Mouse (Mus musculus) limb, embryonic 10.5 days (tissue): Measurements from ENCODE around the gene Kbtbd12. TPM values are rescaled to one million over a fixed set of nuclear protein-coding genes. Genes with fewer than 3 reads are reported as not detected.

ENCODE experiments used
- DNase-seq: peaks from one replicate; pipeline ENCODE4 v3.0.0-alpha.2; 2017; ENCODE audit warnings: low spot score
- H3K27ac ChIP-seq: fragments of 300-500 bp; sonication (generic); 2 replicates; pipeline ENCODE4 v1.5.1; 2016; ENCODE audit warnings: mild to moderate bottlenecking
- H3K27me3 ChIP-seq: fragments of 300-500 bp; sonication (generic); 2 replicates; pipeline ENCODE4 v1.6.1; 2016; ENCODE audit warnings: low read depth, mild to moderate bottlenecking; ENCODE audit not compliant: poor library complexity, severe bottlenecking
- H3K36me3 ChIP-seq: fragments of 300-500 bp; sonication (generic); 2 replicates; pipeline ENCODE4 v1.6.1; 2016; ENCODE audit warnings: mild to moderate bottlenecking, moderate library complexity
- H3K4me1 ChIP-seq: fragments of 300-500 bp; sonication (generic); 2 replicates; pipeline ENCODE4 v1.6.1; 2016
- H3K4me3 ChIP-seq: fragments of 300-500 bp; sonication (generic); 2 replicates; pipeline ENCODE4 v1.5.1; 2016; ENCODE audit warnings: mild to moderate bottlenecking, moderate library complexity
- H3K9me3 ChIP-seq: fragments of 300-500 bp; sonication (generic); replicated peaks from 2 replicates; pipeline ENCODE4 v1.6.1; 2016; ENCODE audit warnings: mild to moderate bottlenecking
- WGBS: fragments of 180-500 bp; shearing (Covaris S2); methylation state at CpG from one replicate; pipeline ENCODE4 v1.1.7; 2016; 5-methylcytosine and 5-hydroxymethylcytosine counted together
- polyA plus RNA-seq: library from polyadenylated mRNA; unstranded; fragments of >200 nt; fragmentation: Nextera tagmentation; extraction: Ambion mirVana; gene quantifications from 2 replicates; pipeline ENCODE4 v1.2.1, GENCODE M21; 2016

Kbtbd12 gene
- polyA plus RNA-seq, 1 experiment from 2014 or later: 0.21 TPM

GRCm38 (mm10) chr6:88523451-88523850 lies 114.3 kb downstream of the Kbtbd12 start:
- WGBS: 87% methylated on average over 3 of the region's 3 CpGs
- Histone ChIP-seq H3K4me3 (no peak overlapping the region), H3K27ac (no peak overlapping the region), H3K4me1 (peaks cover 9% of the 10 kb centered on the region), H3K36me3 (no peaks in the 10 kb centered on the region), H3K9me3 (no peaks in the 10 kb centered on the region), H3K27me3 (no peaks in the 10 kb centered on the region)
- DNase-seq: no peak

GRCm38 (mm10) chr6:88523043-88523442 lies 114.7 kb downstream of the Kbtbd12 start:
- H3K4me3 ChIP-seq: no peak overlapping the region
- H3K4me1 ChIP-seq: peaks cover 9% of the 10 kb centered on the region
- H3K9me3 ChIP-seq: no peaks in the 10 kb centered on the region
- no peak for DNase-seq
- WGBS: 73% methylated on average over 3 of the region's 3 CpGs
- H3K27me3 ChIP-seq: no peaks in the 10 kb centered on the region
- H3K27ac ChIP-seq: no peak overlapping the region
- H3K36me3 ChIP-seq: no peaks in the 10 kb centered on the region

GRCm38 (mm10) chr6:88522606-88523005 lies 115.1 kb downstream of the Kbtbd12 start:
- Histone ChIP-seq H3K27ac (no peak overlapping the region), H3K36me3 (no peaks in the 10 kb centered on the region), H3K4me1 (peaks cover 14% of the 10 kb centered on the region), H3K27me3 (no peaks in the 10 kb centered on the region), H3K9me3 (no peaks in the 10 kb centered on the region), H3K4me3 (no peak overlapping the region)
- no peak for DNase-seq
- 80% methylated on average over 3 of the region's 3 CpGs for WGBS

GRCm38 (mm10) chr6:88521821-88522220 lies 115.9 kb downstream of the Kbtbd12 start:
- DNase-seq: no peak
- WGBS: 84% methylated on average over 7 of the region's 7 CpGs

GRCm38 (mm10) chr6:88518404-88519263 lies 119.1 kb downstream of the Kbtbd12 start, which contains the start of gene Sec61a1:
Gene Sec61a1, minus strand, starts transcription at chr6:88518905.
- under 1% methylated on average over 80 of the region's 80 CpGs for WGBS
- Histone ChIP-seq H3K4me1 (peaks cover 23% of the 10 kb centered on the region), H3K9me3 (no peaks in the 10 kb centered on the region), H3K36me3 (peaks cover 35% of the 10 kb centered on the region), H3K27ac (peak within 1 kb of the TSS; percentile 93), H3K27me3 (no peaks in the 10 kb centered on the region), H3K4me3 (peak within 1 kb of the TSS; percentile 96)
- peak; percentile 96 for DNase-seq

More at GRCm38 (mm10) chr6:88521821-88522220, 115.9 kb downstream of the Kbtbd12 start:
- Histone ChIP-seq H3K27me3 (no peaks in the 10 kb centered on the region), H3K27ac (no peak overlapping the region), H3K4me3 (no peak overlapping the region), H3K9me3 (no peaks in the 10 kb centered on the region), H3K4me1 (peaks cover 20% of the 10 kb centered on the region), H3K36me3 (peaks cover 3% of the 10 kb centered on the region)

- H3K4me1 ChIP-seq: peaks cover 23% of the 10 kb centered on the region
- peak overlapping the region; percentile 96 for H3K4me3 ChIP-seq
- H3K36me3 ChIP-seq: peaks cover 43% of the 10 kb centered on the region
- 17% methylated on average over 18 of the region's 18 CpGs for WGBS
- H3K27me3 ChIP-seq: no peaks in the 10 kb centered on the region
- H3K9me3 ChIP-seq: no peaks in the 10 kb centered on the region
- H3K27ac ChIP-seq: peak overlapping the region; percentile 93
- DNase-seq: peak; percentile 49
Measured at GRCm38 (mm10) chr6:88517701-88518403, 119.9 kb downstream of the Kbtbd12 start.

GRCm38 (mm10) chr6:88516667-88517066 lies 121.1 kb downstream of the Kbtbd12 start:
- Histone ChIP-seq H3K27me3 (no peaks in the 10 kb centered on the region), H3K9me3 (no peaks in the 10 kb centered on the region), H3K36me3 (peaks cover 55% of the 10 kb centered on the region), H3K4me3 (no peak overlapping the region; the same call in 1 of the 2 replicates), H3K27ac (no peak overlapping the region), H3K4me1 (peaks cover 23% of the 10 kb centered on the region)
- 87% methylated on average over 5 of the region's 5 CpGs for WGBS
- no peak for DNase-seq

- DNase-seq: no peak
- no peak overlapping the region for H3K27ac ChIP-seq
- 89% methylated on average over 8 of the region's 8 CpGs for WGBS
- peaks cover 23% of the 10 kb centered on the region for H3K4me1 ChIP-seq
- no peak overlapping the region for H3K4me3 ChIP-seq
- H3K36me3 ChIP-seq: peaks cover 62% of the 10 kb centered on the region
- H3K27me3 ChIP-seq: no peaks in the 10 kb centered on the region
- no peaks in the 10 kb centered on the region for H3K9me3 ChIP-seq
Measured at GRCm38 (mm10) chr6:88515971-88516370, 121.8 kb downstream of the Kbtbd12 start.

GRCm38 (mm10) chr6:88514546-88514945 lies 123.2 kb downstream of the Kbtbd12 start:
- Histone ChIP-seq H3K36me3 (peaks cover 76% of the 10 kb centered on the region), H3K27ac (no peak overlapping the region)
- 89% methylated on average over 4 of the region's 4 CpGs for WGBS

GRCm38 (mm10) chr6:88513984-88514383 lies 123.8 kb downstream of the Kbtbd12 start:
- no peaks in the 10 kb centered on the region for H3K9me3 ChIP-seq
- peaks cover 81% of the 10 kb centered on the region for H3K36me3 ChIP-seq
- WGBS: 92% methylated on average over 8 of the region's 8 CpGs
- H3K4me1 ChIP-seq: peaks cover 14% of the 10 kb centered on the region
- DNase-seq: no peak
- no peak overlapping the region for H3K27ac ChIP-seq
- no peaks in the 10 kb centered on the region for H3K27me3 ChIP-seq
- H3K4me3 ChIP-seq: no peak overlapping the region

More at GRCm38 (mm10) chr6:88514546-88514945, 123.2 kb downstream of the Kbtbd12 start:
- Histone ChIP-seq H3K4me1 (peaks cover 20% of the 10 kb centered on the region), H3K4me3 (no peak overlapping the region), H3K9me3 (no peaks in the 10 kb centered on the region), H3K27me3 (no peaks in the 10 kb centered on the region)
- no peak for DNase-seq

- Histone ChIP-seq H3K4me1 (peaks cover 10% of the 10 kb centered on the region), H3K27me3 (no peaks in the 10 kb centered on the region), H3K9me3 (no peaks in the 10 kb centered on the region), H3K36me3 (peaks cover 71% of the 10 kb centered on the region), H3K27ac (no peak overlapping the region), H3K4me3 (no peak overlapping the region)
- no peak for DNase-seq
- 93% methylated on average over 4 of the region's 4 CpGs for WGBS
Measured at GRCm38 (mm10) chr6:88503044-88503443, 134.7 kb downstream of the Kbtbd12 start.

GRCm38 (mm10) chr6:88502030-88502970 lies 135.4 kb downstream of the Kbtbd12 start:
- Histone ChIP-seq H3K27ac (no peak overlapping the region), H3K4me3 (no peak overlapping the region), H3K9me3 (no peaks in the 10 kb centered on the region), H3K27me3 (no peaks in the 10 kb centered on the region), H3K36me3 (peaks cover 71% of the 10 kb centered on the region), H3K4me1 (peaks cover 10% of the 10 kb centered on the region)
- 76% methylated on average over 13 of the region's 13 CpGs for WGBS
- no peak for DNase-seq
